Mouse (Mus musculus): ENCODE data around the gene Ints11. TPM values are rescaled to one million over a fixed set of nuclear protein-coding genes. Genes with fewer than 3 reads are reported as not detected.

The Ints11 gene
- polyA plus RNA-seq, 1 experiment, result 21.7 TPM

- H3K4me3 ChIP-seq (ENCODE audit: control insufficient read depth, low read depth, low read length), result peak overlapping the region; percentile 96
- TF ChIP-seq POLR2A (IDR thresholded peaks at IDR 0.05; ENCODE audit: control insufficient read depth, low read depth, low read length) (no peak), CTCF (IDR thresholded peaks at IDR 0.05; ENCODE audit: control insufficient read depth, insufficient read depth, insufficient replicate concordance, low read depth, low read length) (no peak)
- H3K27ac ChIP-seq (ENCODE audit: control insufficient read depth, insufficient read depth, low read depth, low read length), result peak overlapping the region; percentile 96
- H3K4me1 ChIP-seq (ENCODE audit: control insufficient read depth, insufficient read depth, low read length), result peaks cover 22% of the 10 kb centered on the region
- H3K27me3 ChIP-seq (ENCODE audit: control insufficient read depth, insufficient read depth, low read length), result no peaks in the 10 kb centered on the region
- H3K36me3 ChIP-seq (ENCODE audit: control insufficient read depth, insufficient read depth, low read length), result no peaks in the 10 kb centered on the region; the same call in 1 of the 2 replicates
These were observed 22.7 kb downstream of the Ints11 start for GRCm38 (mm10) chr4:155892017-155892416.

DNA sequence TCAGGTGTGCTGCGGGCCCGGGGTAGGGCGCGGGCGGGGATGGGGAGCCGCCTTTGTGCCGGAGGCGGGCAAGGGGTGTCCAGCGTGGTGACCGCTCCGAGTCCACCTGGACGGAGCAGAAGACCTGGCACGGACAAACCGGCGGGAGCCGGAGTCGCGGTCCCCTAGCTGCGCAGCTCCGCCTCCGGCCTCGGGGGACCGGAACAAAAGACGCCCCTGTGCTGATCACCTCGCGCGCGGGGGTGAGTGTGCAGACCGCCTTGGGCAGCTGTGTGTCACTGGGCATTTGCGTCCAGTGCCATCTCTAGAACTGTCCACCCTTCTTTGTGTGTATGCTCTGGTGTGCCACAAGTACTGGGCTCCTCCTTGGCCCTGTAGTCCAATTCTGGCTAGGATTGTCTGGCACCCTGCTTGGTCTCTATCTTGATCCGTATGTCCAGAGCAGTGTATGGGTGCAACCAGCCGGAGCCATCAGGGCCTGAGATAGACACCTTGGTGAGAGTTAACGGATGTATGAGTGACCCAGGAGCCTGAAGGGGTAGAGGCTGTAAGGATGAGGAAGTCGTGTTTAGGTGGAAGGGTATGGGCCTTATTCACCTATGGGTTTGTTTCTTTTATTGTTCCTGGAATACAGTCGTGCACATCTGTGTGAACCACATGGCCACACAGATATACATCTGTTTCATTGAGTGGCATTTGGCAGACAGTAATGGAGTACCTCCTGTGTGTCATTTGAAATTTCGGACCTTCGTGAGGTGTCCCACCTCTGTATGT, 23.3 kb downstream of the Ints11 start:
- H3K4me1 ChIP-seq (ENCODE audit: control insufficient read depth, insufficient read depth, low read length), result peaks cover 22% of the 10 kb centered on the region
- TF ChIP-seq POLR2A (IDR thresholded peaks at IDR 0.05; ENCODE audit: control insufficient read depth, low read depth, low read length) (no peak), CTCF (IDR thresholded peaks at IDR 0.05; ENCODE audit: control insufficient read depth, insufficient read depth, insufficient replicate concordance, low read depth, low read length) (no peak)
- H3K27me3 ChIP-seq (ENCODE audit: control insufficient read depth, insufficient read depth, low read length), result no peaks in the 10 kb centered on the region
- peak overlapping the region; percentile 96 for H3K4me3 ChIP-seq (ENCODE audit: control insufficient read depth, low read depth, low read length)
- no peak overlapping the region for H3K27ac ChIP-seq (ENCODE audit: control insufficient read depth, insufficient read depth, low read depth, low read length)
- H3K36me3 ChIP-seq (ENCODE audit: control insufficient read depth, insufficient read depth, low read length), result no peaks in the 10 kb centered on the region; the same call in 1 of the 2 replicates

GRCm38 (mm10) chr4:155893212-155893690, 23.9 kb downstream of the Ints11 start:
- Histone ChIP-seq H3K27me3 (ENCODE audit: control insufficient read depth, insufficient read depth, low read length) (no peaks in the 10 kb centered on the region), H3K4me1 (ENCODE audit: control insufficient read depth, insufficient read depth, low read length) (peaks cover 22% of the 10 kb centered on the region), H3K4me3 (ENCODE audit: control insufficient read depth, low read depth, low read length) (no peak overlapping the region), H3K36me3 (ENCODE audit: control insufficient read depth, insufficient read depth, low read length) (no peaks in the 10 kb centered on the region; the same call in 1 of the 2 replicates), H3K27ac (ENCODE audit: control insufficient read depth, insufficient read depth, low read depth, low read length) (no peak overlapping the region)
- TF ChIP-seq POLR2A (IDR thresholded peaks at IDR 0.05; ENCODE audit: control insufficient read depth, low read depth, low read length) (no peak), CTCF (IDR thresholded peaks at IDR 0.05; ENCODE audit: control insufficient read depth, insufficient read depth, insufficient replicate concordance, low read depth, low read length) (no peak)

DNA sequence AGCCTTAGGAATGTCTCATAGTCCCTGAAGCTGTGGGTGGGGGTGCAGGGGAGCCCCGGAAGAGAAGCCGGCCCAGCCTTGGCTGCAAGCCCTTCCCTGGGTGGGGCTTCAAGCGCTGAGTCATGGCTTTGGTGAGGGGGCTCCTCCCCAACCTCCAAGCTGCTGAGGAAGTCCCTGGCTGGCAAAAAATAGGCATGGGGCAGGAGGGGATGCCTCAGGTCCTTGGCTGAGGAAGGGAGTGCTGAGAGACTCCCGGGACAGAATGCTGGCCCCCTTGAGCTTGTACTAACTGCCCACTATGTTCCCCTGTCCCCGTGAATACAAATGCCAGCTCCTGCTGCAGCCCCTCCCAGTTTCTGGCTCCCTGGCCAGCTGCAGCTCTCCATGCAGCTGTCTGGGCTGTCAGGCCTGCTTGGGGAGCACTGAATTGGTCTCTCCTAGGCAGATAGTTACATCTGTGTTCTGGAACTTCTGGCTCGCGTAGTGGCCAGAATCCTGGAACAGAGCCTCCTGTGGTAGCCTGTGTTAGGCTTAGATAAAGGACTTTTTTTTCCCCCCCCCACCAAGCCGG, 25.1 kb downstream of the Ints11 start:
- TF ChIP-seq POLR2A (IDR thresholded peaks at IDR 0.05; ENCODE audit: control insufficient read depth, low read depth, low read length), result no peak
- no peak for TF ChIP-seq CTCF (IDR thresholded peaks at IDR 0.05; ENCODE audit: control insufficient read depth, insufficient read depth, insufficient replicate concordance, low read depth, low read length)
- H3K4me3 ChIP-seq (ENCODE audit: control insufficient read depth, low read depth, low read length), result no peak overlapping the region
- no peaks in the 10 kb centered on the region for H3K36me3 ChIP-seq (ENCODE audit: control insufficient read depth, insufficient read depth, low read length)
- H3K27me3 ChIP-seq (ENCODE audit: control insufficient read depth, insufficient read depth, low read length), result no peaks in the 10 kb centered on the region
- H3K27ac ChIP-seq (ENCODE audit: control insufficient read depth, insufficient read depth, low read depth, low read length), result no peak overlapping the region
- H3K4me1 ChIP-seq (ENCODE audit: control insufficient read depth, insufficient read depth, low read length), result peaks cover 22% of the 10 kb centered on the region

DNA sequence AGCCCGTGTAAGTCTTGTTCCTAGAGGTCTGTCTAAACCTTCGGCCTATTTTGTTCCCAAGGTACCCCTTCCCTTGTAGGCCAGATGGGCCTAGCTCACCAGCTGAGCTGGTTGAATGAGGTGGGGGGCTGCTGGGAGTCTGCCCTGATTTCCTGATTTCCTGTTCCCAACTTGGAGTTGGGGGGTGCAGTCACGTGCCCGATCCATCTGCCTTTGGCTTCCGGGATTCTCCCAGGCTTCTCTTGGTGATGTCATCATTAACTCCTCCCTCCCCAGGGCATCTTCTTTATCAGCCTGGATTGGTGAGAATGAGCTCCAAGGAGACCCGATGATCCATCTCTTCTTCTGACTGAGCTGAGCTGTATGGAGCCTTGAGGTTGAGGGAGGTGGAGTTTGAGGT, 25.9 kb downstream of the Ints11 start:
- Histone ChIP-seq H3K36me3 (ENCODE audit: control insufficient read depth, insufficient read depth, low read length) (no peaks in the 10 kb centered on the region), H3K4me3 (ENCODE audit: control insufficient read depth, low read depth, low read length) (no peak overlapping the region), H3K27me3 (ENCODE audit: control insufficient read depth, insufficient read depth, low read length) (no peaks in the 10 kb centered on the region), H3K27ac (ENCODE audit: control insufficient read depth, insufficient read depth, low read depth, low read length) (peak overlapping the region; percentile 16; the same call in 1 of the 2 replicates), H3K4me1 (ENCODE audit: control insufficient read depth, insufficient read depth, low read length) (peaks cover 22% of the 10 kb centered on the region)
- TF ChIP-seq CTCF (IDR thresholded peaks at IDR 0.05; ENCODE audit: control insufficient read depth, insufficient read depth, insufficient replicate concordance, low read depth, low read length), result no peak
- no peak for TF ChIP-seq POLR2A (IDR thresholded peaks at IDR 0.05; ENCODE audit: control insufficient read depth, low read depth, low read length)

DNA sequence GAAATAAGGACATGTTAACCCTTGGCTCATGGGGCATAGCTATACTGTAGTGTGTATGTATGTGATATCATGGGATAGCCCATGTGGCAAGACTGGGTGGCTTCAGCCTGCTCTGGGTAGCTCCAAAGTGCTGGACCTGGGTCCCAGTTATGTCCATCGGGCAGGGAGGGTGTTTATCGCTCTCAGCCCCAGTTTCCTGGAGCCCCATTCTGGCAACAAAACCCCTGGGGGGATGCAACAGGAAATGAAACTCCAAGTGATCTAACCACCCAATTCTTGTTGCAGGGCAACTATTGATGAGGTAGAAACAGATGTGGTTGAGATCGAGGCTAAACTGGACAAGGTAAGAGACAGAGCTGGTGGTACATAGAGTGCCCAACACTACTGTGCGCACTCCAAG, 26.5 kb downstream of the Ints11 start:
- Histone ChIP-seq H3K27me3 (ENCODE audit: control insufficient read depth, insufficient read depth, low read length) (no peaks in the 10 kb centered on the region), H3K4me3 (ENCODE audit: control insufficient read depth, low read depth, low read length) (no peak overlapping the region), H3K4me1 (ENCODE audit: control insufficient read depth, insufficient read depth, low read length) (peaks cover 17% of the 10 kb centered on the region), H3K27ac (ENCODE audit: control insufficient read depth, insufficient read depth, low read depth, low read length) (no peak overlapping the region), H3K36me3 (ENCODE audit: control insufficient read depth, insufficient read depth, low read length) (no peaks in the 10 kb centered on the region)
- no peak for TF ChIP-seq CTCF (IDR thresholded peaks at IDR 0.05; ENCODE audit: control insufficient read depth, insufficient read depth, insufficient replicate concordance, low read depth, low read length)
- TF ChIP-seq POLR2A (IDR thresholded peaks at IDR 0.05; ENCODE audit: control insufficient read depth, low read depth, low read length), result no peak

- no peak overlapping the region for H3K4me3 ChIP-seq (ENCODE audit: control insufficient read depth, low read depth, low read length)
- H3K27me3 ChIP-seq (ENCODE audit: control insufficient read depth, insufficient read depth, low read length), result no peaks in the 10 kb centered on the region
- no peak overlapping the region for H3K27ac ChIP-seq (ENCODE audit: control insufficient read depth, insufficient read depth, low read depth, low read length)
- TF ChIP-seq CTCF (IDR thresholded peaks at IDR 0.05; ENCODE audit: control insufficient read depth, insufficient read depth, insufficient replicate concordance, low read depth, low read length) (no peak), POLR2A (IDR thresholded peaks at IDR 0.05; ENCODE audit: control insufficient read depth, low read depth, low read length) (no peak)
- H3K36me3 ChIP-seq (ENCODE audit: control insufficient read depth, insufficient read depth, low read length), result no peaks in the 10 kb centered on the region
- peaks cover 11% of the 10 kb centered on the region for H3K4me1 ChIP-seq (ENCODE audit: control insufficient read depth, insufficient read depth, low read length)
These were observed 27.1 kb downstream of the Ints11 start for GRCm38 (mm10) chr4:155896461-155896860.

All from testis, adult 2 months (tissue).